Mouse (Mus musculus) lung, postnatal 25 days (tissue): ENCODE measurements around the gene Capn2.

Source experiments
- DNase-seq: peaks from one replicate; pipeline ENCODE4 v3.0.0; 2022; ENCODE audit warnings: low spot score

Gene Capn2

DNA sequence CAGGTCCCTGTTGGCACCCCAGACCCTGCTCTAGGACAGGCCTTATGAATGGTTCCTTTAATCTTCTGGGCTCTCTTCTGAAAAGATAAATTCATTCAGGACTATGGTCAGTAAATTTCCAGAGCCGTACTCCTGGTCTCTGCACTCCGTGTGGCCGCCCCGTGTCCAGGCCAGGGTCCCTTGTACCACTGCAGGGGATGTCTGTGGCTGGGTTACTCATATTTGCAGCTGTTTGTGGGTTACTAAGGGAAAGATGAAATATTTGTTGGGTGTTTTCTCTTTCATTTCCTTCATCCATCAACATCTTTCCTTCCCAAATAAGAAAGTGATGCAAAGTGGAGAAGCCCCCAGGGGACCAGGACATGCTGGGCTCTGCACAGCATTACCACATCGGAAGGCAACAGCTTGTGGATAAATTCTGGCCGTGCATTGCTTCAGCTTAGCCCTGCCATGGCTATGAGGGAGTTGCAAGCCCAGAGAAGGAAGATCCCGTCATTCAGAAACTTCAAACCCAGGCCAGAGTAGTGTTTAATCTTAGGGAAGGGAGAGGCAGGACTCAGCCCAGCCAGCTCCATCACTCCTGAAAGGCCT is 15.5 kb downstream of the Capn2 start:
- no peak for DNase-seq

DNA sequence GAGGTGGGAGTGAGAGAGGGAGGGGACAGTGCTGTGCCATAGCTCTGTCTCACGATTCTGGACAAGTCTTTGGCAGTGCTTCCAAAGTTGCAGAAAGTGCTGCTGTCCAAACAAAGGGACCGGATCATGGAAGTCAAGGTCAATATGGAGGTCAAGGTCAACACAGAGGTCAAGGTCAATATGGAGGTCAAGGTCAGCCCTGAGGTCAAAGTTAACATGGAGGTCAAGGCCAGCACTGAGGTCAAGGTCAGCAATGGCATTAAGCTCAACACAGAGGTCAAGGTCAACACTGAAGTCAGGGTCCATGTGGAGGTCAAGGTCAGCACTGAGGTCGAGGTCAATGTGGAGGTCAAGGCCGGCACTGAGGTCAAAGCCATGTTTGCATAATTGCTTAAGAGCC is 16.6 kb downstream of the Capn2 start:
- DNase-seq = no peak

DNA sequence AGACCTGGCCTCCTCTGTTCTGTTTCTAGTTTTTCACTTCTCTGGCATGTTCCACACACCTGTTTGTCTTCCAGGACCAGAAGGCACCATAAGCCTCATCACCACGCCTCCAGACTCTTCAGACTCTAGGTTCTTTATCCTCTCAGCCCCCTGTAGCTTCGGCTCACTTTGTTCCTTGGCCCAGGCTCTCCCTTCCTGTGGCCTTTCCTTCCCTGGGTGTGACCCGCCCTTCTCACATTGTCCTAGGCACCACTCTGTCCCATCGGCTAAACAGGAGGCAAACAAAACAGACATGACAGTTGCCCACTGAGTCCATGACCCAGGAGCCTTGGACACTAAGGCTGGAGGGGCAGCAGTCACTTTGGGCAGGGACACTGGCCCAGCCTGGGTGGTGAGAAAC is 17.2 kb downstream of the Capn2 start:
- DNase-seq = peak; percentile 70

DNA sequence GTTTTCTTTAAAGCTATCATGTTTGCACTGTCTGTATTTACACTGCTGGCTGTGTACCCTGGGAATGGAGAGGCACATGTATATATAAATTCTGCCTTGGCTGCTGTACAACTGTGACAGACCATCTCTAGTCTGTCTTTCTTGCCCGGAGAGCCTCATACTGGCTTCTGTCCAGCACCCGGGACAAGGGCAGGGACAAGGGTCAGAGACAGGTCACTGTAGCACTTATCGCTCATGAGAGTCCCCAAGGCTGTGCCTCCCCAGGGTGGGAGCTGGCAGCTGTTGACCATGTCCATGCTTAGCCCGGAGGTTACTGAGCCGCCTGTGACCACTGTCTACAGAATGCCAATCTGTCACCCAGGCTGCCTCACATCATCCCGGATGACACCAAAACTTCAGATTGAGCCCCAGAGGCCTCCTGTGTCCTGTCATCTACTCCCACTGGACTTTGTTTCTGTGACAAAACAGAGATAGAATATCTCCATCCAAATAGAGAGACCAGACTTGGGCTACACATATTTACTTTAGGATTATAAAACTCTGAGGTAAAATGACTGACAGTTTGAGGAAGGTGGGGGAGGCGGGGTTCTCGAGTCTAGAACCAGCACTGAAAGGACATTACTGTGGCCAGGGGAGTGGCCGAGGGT is 17.8 kb downstream of the Capn2 start:
- DNase-seq = peak; percentile 88

DNA sequence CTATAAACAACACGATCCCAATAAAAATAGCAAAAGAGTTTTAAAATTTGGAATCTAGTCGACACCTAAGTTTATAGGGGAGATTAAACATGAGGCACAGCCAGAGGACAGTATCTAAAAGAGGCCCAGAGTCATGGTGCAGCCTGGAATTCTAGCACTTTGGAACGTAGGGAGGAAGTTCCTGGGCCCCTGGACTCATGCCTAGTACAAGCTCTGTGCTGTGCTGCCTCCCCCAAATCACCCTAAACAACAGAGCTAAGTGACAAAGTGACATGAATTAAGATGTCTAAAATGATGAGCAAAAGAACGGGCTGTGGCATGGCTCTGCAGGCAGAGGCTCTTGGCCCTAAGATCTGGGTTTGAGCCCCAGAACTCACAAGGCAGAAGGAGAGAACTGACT is 19.7 kb downstream of the Capn2 start:
- no peak for DNase-seq

DNA sequence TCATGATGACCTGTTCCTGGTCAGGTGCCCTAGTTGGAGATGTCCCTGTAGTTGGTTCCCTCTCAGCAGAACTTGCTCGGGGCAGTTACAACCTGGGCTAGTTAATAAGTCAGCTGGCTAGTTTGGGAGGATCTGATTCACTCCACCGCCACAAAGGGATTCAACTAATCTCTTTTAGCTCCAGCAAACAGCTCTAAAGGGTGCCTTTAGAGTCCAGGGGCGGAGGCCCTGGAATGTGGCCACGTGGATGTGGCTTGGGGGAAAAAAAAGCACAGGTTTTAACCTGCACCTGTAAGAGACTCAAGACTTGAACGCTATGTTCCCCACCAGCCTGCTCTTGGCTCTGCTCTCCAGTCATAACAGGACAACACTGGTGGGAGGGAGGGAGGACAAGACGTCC is 20.7 kb downstream of the Capn2 start:
- no peak for DNase-seq

DNA sequence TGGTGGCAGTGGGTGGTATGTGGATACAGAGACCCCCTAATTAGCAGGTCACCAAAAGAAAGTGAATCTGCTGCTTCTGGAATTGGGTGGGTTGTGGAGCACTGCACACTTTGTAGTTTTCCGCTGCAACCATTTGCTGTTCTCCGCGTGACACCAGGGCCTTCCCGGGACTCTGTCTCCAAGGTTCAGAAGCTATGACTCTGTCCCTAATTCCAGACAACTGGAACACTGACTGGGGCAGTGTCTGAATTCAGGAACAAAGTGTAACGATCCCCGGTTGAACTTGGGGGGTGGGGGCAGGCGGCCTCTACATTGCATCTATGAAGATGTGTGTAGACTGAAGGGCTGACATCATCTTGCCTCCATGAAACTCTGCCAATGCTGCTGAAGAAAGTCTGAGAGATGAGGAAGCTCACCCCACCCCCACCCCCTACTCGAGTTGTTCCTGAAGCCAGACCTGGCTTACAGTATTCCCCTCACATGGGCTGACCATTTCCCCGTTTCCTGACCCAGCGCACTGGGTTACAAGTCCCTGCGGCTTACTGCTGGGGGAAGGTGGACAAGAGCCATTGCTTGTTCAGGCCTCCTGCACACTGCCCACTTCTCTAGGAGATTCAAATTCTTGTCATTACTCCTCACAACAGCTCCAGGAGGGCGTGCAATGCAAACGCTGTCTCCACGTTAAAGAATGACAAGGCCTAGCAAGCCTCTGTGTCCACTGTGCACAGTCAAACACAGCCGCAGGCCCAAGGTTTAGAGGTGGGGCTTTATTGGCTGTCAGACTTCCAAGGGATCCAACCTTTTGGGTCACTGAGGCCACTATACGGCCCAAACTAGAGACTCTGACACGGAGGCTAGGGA is 22.9 kb downstream of the Capn2 start:
- DNase-seq = peak; percentile 46

DNA sequence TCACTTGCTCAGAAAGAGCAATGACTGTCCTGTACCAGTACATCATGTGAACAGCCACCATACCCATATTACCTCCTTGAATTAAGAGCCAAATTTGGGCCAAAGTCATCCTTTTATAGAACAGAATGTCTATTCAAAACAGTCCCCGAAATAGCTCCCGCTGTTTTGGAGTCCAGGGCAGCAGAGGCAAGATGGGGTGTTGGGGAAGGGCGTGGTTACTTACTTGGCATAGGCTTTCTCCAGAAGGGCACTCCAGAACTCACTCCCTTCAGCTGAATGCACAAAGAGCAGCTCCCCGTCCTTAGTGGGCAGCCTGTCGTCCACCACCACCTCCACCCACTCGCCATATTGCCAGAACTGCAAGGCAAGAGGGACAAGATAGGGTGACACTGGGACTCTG is 25.6 kb downstream of the Capn2 start:
- DNase-seq = peak; percentile 61

DNA sequence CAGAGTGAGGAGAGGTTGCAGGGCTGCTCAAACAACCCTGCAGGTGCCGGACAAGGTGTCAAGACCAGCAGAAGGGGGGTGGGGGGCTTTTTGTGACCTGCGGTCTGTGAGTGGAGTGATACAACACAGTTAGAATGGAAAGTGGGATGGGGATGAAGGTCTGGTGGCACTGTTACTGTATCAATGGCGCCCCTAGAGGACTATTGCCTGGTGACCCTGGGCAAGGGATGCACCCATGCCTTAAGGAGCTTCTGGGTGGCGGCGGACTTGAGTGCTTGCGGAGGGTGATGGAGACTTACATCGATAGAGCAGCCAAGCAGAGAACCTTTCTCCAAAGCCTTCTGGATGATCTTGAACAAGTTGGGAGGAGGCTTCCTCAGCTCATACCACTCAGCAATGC is 26.8 kb downstream of the Capn2 start:
- DNase-seq = no peak

DNA sequence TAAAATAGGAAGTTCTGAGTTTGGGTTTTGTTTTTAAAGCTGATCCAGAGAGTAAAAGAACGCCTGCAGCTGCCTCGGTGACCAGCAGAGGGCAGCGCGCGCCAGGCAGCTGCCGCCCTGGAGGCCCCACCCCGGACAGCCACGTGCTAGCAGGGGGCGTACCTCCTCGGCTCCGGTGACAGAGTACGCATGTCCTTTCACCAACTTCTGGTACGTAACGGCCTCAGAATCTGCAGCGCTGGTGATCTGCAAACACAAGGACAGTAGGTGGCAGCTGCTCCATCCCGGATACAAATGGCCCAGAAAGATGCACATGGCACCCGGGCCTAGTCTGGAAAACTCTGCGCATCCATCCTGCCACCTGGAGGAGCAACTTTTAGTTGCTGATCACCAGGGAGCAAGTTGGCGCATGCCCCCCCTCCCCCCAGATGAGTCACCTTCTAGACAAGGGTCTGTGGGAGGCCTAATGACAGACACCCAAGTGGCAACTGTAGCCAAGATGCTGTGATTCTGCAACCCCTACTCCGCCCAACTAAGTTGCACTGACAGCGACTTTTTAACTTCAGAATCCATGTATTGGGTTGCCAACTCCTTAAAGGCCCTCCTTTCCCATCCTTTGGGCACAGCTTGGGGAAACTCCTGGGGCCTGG is 27.5 kb downstream of the Capn2 start:
- peak; percentile 96 for DNase-seq

DNA sequence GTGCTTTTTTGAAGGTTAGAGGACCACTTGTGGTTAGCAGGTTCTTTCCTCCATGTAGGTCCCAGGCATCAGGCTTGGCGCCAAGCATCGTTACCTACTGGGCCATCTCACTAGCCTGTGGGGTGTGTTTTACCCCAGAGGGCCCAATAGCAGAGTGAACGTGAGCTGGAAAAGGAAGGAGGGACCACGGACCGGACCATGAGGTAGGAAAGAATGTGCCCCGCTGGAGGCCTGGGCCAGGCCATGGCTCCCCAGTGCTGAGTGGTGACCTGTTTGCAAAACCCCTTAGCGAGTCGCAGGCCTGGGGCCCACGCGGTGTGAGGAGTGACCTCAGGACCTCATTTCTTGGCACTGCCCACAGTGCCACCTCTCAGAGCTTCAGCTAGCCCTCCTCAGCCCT is 28.9 kb downstream of the Capn2 start:
- DNase-seq = no peak

DNA sequence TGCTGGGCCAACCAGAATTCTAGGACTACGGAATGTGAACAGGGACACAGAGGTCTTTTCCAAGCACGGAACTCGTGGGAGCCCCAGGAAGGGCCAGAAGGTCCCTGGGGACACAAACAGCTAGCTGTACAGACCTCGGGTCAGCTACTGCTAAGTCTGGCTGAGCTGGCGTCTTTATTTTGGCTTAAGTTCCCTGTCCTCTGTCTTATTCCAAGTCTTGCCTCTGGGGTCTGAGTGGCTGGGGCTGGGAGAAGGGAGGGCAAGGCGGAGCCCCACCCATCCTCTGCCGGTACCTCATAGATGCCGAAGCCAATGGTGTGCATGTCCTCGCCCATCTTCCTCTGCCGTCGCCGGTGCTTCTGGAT is 33.5 kb downstream of the Capn2 start:
- no peak for DNase-seq

DNA sequence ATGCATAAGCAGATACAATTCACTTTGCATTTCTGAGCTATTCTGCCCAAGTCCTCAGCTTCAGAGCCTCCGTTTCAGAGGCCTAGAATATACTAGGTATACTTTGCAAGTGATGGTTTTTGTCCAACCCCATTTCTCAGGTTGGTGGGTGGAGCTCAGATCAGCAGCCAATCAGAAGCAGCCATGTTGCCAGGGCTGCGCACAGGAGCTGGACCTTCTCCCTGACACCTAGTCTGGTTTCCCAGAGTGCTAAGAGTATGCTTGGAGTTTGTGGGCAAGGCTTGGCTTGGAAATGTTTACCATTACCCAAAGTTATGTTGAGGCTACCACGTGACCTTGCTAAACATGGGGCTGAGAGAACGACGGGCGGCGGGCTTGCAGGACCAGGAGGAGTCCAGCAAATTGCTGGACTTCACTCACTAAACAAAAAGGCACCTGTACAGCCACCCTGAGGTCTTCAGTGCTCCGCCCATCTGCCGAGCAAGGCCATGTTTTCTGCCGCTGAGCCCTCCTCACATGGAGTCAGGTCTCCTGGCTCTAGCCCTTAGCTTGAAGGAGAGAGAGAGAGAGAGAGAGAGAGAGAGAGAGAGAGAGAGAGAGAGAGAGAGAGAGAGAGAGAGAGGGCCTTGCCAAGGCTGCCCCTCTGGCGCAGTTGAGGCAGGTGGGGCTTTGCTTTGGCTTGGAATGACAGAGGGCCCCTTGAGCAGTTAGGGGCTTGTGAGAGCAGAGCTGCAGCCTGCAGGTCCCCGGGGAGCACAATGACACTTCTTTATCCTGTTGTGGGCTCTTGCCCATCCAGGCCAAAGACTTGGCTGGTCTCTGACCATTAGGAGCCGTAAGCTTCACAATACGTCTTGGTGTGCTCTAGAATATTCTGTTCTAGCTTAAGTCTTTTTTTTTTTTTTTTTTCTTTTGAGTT is 34.2 kb downstream of the Capn2 start:
- no peak for DNase-seq

DNA sequence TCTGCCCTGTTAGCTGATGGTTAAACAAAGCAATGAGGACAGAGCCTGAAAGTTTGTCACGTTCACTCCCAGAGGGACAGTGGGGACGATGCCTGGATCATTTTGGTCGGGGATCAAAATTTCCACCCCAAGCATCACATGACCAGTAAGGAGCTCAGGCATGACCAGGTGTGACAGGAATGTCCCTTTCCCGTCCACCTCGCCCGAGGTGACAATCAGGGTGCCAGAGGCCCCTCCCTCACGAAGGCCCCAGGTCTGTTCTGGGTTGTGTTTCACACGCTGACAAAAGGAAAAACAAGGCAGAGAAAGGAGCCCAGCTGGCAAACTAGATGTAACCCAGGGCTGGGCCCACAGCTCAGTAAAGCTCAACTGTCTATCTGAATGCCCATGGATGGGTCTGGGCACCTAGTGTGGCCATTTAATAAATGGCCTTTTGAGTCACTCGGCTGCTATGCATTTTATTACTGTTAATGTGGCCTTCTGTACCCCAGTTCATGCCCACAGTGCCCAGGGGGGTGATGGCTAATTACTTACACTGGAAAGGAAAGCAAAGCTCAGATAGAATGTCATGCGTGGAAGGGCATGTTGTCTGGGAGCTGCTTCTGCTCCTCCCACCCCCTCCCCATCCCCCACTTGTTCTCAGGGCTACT is 35.6 kb downstream of the Capn2 start:
- DNase-seq = no peak

DNA sequence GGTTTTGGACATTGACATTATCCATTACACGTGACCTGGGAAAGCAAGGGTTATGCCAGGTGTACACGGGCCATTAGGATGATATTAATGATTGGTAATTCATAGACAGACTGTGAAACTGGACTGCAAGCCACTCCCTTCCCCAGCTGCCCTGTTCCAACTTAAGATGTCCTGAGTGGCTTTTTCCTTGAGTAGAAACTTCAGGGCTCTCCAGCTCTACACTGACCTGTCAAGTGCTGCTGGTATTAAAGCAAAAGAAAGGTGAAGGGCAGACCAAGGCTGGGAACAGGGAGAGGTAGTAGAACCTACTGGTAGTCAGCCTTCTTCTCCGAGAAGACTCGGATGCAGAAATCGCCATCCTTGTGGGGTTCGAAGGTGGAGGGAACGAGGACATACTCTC is 36.3 kb downstream of the Capn2 start:
- DNase-seq = no peak

DNA sequence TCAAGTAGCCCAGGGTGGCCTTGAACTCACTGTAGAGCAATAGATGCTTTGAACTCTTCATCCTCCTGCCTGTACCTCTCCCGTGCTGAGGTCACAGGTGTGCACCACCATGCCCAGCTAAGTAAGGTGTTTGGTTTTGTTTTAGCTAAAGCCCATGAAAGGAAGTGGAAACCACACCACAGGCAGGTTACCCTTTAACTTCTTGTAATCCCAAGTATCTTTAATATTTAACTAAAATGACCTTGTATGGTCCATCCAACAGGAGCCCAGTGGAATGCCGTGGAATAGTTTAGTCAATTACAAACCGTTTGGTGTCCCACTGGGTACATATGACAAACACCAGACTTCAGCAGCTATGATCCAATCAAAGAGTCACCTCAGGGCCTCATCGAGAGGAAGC is 38.5 kb downstream of the Capn2 start:
- DNase-seq = no peak

DNA sequence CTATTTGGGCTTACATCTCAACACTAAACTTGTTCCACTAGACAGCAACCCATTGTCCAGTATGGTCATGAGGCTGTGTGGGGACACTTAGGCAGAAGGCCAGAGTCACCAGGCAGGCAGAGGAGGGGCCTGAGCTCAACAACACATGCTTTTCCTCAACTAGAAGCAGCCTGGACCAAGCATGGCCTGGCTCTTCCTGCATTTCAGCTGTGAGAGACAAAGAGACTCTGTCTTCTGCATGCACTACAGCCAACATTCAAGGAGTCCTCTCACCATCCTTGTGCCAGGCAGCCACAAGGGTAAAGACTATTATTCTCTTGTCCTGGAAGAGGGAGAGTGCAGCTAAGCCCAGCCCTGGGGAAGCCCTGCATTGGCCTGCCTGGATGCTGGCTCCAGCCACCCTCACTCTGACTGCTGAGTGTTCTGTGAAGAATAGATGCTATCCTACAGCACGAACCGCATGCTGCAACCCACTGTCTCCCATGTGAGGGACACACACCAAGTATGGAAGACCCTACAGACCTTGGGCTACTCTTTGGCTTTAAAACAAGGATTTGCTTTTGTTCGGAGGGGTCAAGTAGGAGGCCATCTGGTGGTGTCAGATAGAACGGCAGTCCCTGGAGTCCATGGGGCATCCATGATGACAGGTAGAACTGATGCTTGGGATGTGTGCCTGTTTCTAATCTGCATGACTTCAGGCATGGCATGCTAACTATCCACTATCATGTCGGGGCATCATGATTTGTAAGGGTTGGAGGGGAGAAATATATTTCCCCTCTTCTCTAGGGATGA is 42.2 kb downstream of the Capn2 start:
- no peak for DNase-seq

DNA sequence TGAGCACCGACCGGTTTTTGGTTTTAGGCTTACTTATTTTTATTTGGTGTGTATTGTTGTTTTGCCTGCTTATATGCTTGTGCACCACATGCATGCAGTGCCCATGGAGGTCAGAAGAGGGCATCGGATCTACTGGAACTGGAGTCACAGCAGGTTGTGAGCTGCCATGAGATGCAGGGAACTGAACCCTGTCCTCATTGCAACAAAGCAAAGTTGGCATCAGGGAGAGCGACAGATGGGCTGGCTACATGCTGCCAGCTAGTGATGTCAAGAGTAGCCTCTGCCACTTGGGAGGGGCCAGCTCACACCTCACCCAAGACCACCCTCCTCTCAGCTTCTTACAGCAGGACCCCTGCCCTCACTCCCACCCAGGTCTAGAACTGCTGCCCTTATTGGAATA is 51.4 kb downstream of the Capn2 start:
- no peak for DNase-seq

DNA sequence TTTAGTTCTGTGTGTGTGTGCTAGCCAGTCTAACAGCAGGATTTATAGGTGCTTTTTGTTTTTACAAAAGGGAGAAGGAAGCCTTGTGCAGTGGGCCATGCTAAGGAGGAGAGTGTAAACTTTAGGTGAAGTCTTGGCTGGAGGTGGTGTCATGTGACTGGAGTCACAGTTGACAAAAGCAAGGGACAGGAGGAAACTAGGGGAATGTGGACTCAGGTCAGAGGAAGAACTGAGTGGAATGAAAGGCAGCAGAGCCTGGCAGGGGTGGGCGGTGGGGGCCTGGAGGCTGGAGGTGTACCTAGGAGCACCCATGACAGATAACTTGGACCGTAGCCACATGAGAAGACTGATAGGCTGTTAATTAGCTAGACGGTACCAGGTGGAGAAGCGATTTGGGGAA is 52.1 kb downstream of the Capn2 start:
- no peak for DNase-seq

DNA sequence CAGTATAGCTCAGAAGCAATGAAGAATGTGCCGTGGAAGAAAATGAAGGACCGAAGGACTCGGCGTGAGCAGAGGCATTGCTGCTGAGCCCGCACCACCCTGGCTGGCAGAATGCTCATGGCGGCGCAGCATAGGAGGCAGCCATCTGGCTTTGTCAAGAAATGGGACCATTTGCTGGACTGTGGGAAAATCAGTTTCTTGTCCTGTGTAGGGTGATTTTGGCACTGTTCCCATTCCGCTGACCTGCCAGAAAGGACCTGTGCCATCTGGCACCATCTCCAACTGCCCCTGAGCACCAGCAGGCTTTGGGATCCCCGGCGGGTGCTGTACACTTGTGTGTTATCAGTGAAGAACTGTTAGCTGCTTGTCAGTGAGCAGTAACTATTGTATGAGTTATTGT is 55.6 kb downstream of the Capn2 start:
- no peak for DNase-seq

DNA sequence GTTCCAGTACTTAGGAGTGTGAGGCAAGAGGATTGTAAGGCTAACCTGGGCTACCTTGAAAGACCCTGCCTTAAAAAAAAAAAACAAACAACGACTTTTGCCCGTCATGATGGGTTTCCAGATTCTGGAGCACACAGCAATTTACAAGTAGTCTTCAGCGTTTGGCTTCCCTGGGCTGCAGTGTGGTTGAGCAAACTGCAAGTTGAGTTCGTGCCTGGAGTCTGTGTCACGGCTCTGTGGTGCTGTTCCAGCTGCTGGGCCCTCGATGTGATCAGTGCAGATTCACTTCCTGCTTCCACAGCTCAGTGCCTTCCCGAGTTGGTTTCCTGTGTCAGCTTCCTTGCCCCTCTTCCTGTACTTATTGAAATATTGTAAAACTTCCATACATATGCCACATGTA is 56.1 kb downstream of the Capn2 start:
- peak; percentile 43 for DNase-seq
